Mouse (Mus musculus): ENCODE data around the gene Crcp.
"Not testable (repeated sequence)": the region's sequence is repeated elsewhere in the genome, so short reads cannot be mapped to it uniquely, and the experiment has no call there.

The Crcp gene

GRCm38 (mm10) chr5:130022366-130022765 lies 6.7 kb upstream of the Crcp start:
- intact Hi-C loops (cut with DNase I): loop anchor here (2.0 to 5.0 kb wide), 2 partner anchors 16 to 115 kb away; no protein-coding TSS in a partner anchor

- intact Hi-C loops (cut with DNase I): loop anchor here (2.0 to 5.0 kb wide), 2 partner anchors 16 to 114 kb away; no protein-coding TSS in a partner anchor
Measured at GRCm38 (mm10) chr5:130023067-130023766, 5.9 kb upstream of the Crcp start.

- intact Hi-C loops (cut with DNase I): loop anchor here (2.0 to 5.0 kb wide), 2 partner anchors 15 to 113 kb away; no protein-coding TSS in a partner anchor
Measured at GRCm38 (mm10) chr5:130023767-130024539, 5.1 kb upstream of the Crcp start.

- intact Hi-C loops (cut with DNase I): no loop called here
Measured at GRCm38 (mm10) chr5:130027134-130027533, 2.0 kb upstream of the Crcp start.

GRCm38 (mm10) chr5:130027696-130028095 lies 1.4 kb upstream of the Crcp start:
- intact Hi-C loops (cut with DNase I): no loop called here

GRCm38 (mm10) chr5:130031410-130032390 lies 2.6 kb downstream of the Crcp start:
- intact Hi-C loops (cut with DNase I): no loop called here

GRCm38 (mm10) chr5:130033869-130034268 lies 4.8 kb downstream of the Crcp start:
- intact Hi-C loops (cut with DNase I): no loop called here

- intact Hi-C loops (cut with DNase I): not testable (repeated sequence)
Measured at GRCm38 (mm10) chr5:130036300-130036699, 7.2 kb downstream of the Crcp start.

GRCm38 (mm10) chr5:130037752-130038455 lies 8.8 kb downstream of the Crcp start:
- intact Hi-C loops (cut with DNase I): loop anchor here (2.0 kb wide), 1 partner anchor 15 kb away; no protein-coding TSS in a partner anchor

GRCm38 (mm10) chr5:130040797-130041196 lies 11.7 kb downstream of the Crcp start:
- intact Hi-C loops (cut with DNase I): loop anchor here (5.0 kb wide), 1 partner anchor 33 kb away; no protein-coding TSS in a partner anchor

GRCm38 (mm10) chr5:130041262-130041661 lies 12.2 kb downstream of the Crcp start:
- intact Hi-C loops (cut with DNase I): loop anchor here (5.0 kb wide), 1 partner anchor 34 kb away; no protein-coding TSS in a partner anchor

- intact Hi-C loops (cut with DNase I): loop anchor here (5.0 kb wide), 1 partner anchor 36 kb away; no protein-coding TSS in a partner anchor
Measured at GRCm38 (mm10) chr5:130043741-130044140, 14.7 kb downstream of the Crcp start.

- intact Hi-C loops (cut with DNase I): loop anchor here (5.0 kb wide), 1 partner anchor 37 kb away; no protein-coding TSS in a partner anchor
Measured at GRCm38 (mm10) chr5:130044201-130044695, 15.2 kb downstream of the Crcp start.

- intact Hi-C loops (cut with DNase I): loop anchor here (5.0 kb wide), 1 partner anchor 91 kb away; no protein-coding TSS in a partner anchor
Measured at GRCm38 (mm10) chr5:130046100-130046499, 17.0 kb downstream of the Crcp start.

GRCm38 (mm10) chr5:130046589-130046988 lies 17.5 kb downstream of the Crcp start:
- intact Hi-C loops (cut with DNase I): loop anchor here (5.0 kb wide), 1 partner anchor 91 kb away; no protein-coding TSS in a partner anchor

- intact Hi-C loops (cut with DNase I): loop anchor here (5.0 kb wide), 1 partner anchor 90 kb away; no protein-coding TSS in a partner anchor
Measured at GRCm38 (mm10) chr5:130047013-130047412, 17.9 kb downstream of the Crcp start.

GRCm38 (mm10) chr5:130048786-130049520 lies 19.9 kb downstream of the Crcp start:
- intact Hi-C loops (cut with DNase I): loop anchor here (5.0 kb wide), 1 partner anchor 88 kb away; no protein-coding TSS in a partner anchor

- intact Hi-C loops (cut with DNase I): no loop called here
Measured at GRCm38 (mm10) chr5:130050416-130050815, 21.3 kb downstream of the Crcp start.
